Mouse (Mus musculus) embryonic facial prominence, embryonic 15.5 days (tissue): Measurements from ENCODE around the gene Sox6. TPM values are rescaled to one million over a fixed set of nuclear protein-coding genes. Genes with fewer than 3 reads are reported as not detected.

Source experiments
- ATAC-seq: fragments of 200-750 bp; cut with Nextera tagmentation; 2 replicates; pipeline ENCODE4 v1.8.0; 2017; ENCODE audit warnings: low read depth, moderate TSS enrichment; ENCODE audit not compliant: insufficient number of reproducible peaks, low FRiP score, low TSS enrichment
- H3K27ac ChIP-seq: fragments of 300-500 bp; sonication (generic); replicated peaks from 2 replicates; pipeline ENCODE4 v1.5.1; 2015; ENCODE audit warnings: mild to moderate bottlenecking, inconsistent platforms
- H3K27me3 ChIP-seq: fragments of 300-500 bp; sonication (generic); 2 replicates; pipeline ENCODE4 v1.6.1; 2015; ENCODE audit warnings: inconsistent platforms
- H3K36me3 ChIP-seq: fragments of 300-500 bp; sonication (generic); 2 replicates; pipeline ENCODE4 v1.6.1; 2015; ENCODE audit warnings: mild to moderate bottlenecking, inconsistent platforms
- H3K4me1 ChIP-seq: fragments of 300-500 bp; sonication (generic); 2 replicates; pipeline ENCODE4 v1.6.1; 2015; ENCODE audit warnings: inconsistent platforms
- H3K4me2 ChIP-seq: fragments of 300-500 bp; sonication (generic); replicated peaks from 2 replicates; pipeline ENCODE4 v1.6.1; 2015; ENCODE audit warnings: mild to moderate bottlenecking, inconsistent platforms
- H3K4me3 ChIP-seq: fragments of 300-500 bp; sonication (generic); replicated peaks from 2 replicates; pipeline ENCODE4 v1.5.1; 2015; ENCODE audit warnings: mild to moderate bottlenecking, inconsistent platforms
- H3K9ac ChIP-seq: fragments of 300-500 bp; sonication (generic); 2 replicates; pipeline ENCODE4 v1.6.1; 2015; ENCODE audit warnings: inconsistent platforms
- H3K9me3 ChIP-seq: fragments of 300-500 bp; sonication (generic); replicated peaks from 2 replicates; pipeline ENCODE4 v1.6.1; 2016; ENCODE audit warnings: inconsistent platforms
- WGBS: fragments of 180-500 bp; shearing (Covaris S2); methylation state at CpG from one replicate; pipeline ENCODE4 v1.1.7; 2015; 5-methylcytosine and 5-hydroxymethylcytosine counted together
- polyA plus RNA-seq: library from polyadenylated mRNA; unstranded; fragments of >200 nt; fragmentation: Nextera tagmentation; extraction: Ambion mirVana; gene quantifications from 2 replicates; pipeline ENCODE4 v1.2.1, GENCODE M21; 2015

Gene Sox6
- polyA plus RNA-seq, 1 experiment from 2014 or later: 60.2 TPM

DNA sequence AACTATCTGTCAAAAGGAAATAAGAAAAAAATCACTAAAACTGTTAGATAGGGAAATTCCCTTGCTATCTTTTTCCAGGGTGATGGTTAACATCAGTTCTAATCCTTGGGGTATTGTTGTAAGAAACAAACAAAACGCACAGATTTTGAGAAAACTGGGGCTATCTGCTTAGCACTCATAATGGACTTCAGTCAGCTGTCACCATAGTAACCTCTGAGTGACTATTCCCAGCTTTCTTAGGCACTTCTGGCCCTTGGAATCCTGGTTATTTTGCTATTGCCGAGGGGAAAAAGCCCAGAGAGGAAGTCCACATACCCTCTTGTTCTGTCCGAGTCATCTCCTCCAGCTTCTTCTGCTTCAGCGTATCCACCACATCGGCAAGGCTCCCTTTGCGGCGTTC lies 261.9 kb downstream of the Sox6 start:
- no peaks in the 10 kb centered on the region for H3K4me1 ChIP-seq

DNA sequence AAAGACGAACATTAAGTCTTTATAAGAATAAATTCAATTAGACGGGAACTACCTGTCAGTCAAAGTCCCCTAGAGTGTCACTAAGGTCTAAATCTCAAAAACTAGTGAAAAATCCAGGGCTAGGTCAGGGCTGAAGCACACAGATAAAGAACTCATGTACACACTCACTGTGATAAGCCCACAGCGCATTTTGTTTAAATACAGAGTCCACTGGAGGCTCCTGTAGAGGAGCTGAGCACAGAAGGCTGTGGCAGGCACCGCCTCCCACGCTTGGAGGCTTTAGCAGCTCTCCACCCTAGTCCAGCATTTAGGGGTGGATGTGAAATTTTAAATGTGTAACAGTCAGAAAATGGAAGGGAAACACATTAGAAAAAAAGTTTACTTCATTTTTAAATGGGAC lies 262.3 kb downstream of the Sox6 start:
- ATAC-seq: no peak
- WGBS: 75% methylated on average over 5 of the region's 5 CpGs
- H3K36me3 ChIP-seq: no peaks in the 10 kb centered on the region

More for the DNA sequence above, 261.9 kb downstream of the Sox6 start:
- Histone ChIP-seq H3K4me3 (no peak overlapping the region), H3K4me2 (no peak overlapping the region), H3K9me3 (no peaks in the 10 kb centered on the region), H3K27ac (no peak overlapping the region), H3K36me3 (no peaks in the 10 kb centered on the region), H3K9ac (no peak overlapping the region), H3K27me3 (no peaks in the 10 kb centered on the region)
- no peak for ATAC-seq
- WGBS: 68% methylated on average over 7 of the region's 7 CpGs

DNA sequence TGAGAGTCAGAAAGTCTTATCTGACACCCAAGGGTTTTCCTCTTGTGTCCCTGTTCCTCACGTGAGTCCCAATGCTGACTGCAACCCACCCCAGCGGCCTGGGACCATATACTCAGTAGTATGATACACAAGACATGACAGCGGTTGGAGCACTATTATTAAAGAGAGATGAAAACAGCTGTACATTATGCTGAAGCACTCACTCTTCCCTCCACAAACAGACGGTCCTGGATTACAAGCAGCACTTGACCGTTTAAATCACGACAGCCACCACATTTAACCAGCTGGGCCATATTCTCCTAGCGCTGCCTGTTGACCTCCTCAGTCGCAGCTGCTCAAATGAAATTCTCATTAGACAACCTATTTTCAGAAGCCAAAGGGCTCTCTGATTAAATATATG lies 272.3 kb downstream of the Sox6 start:
- Histone ChIP-seq H3K27ac (no peak overlapping the region), H3K36me3 (no peaks in the 10 kb centered on the region), H3K9ac (no peak overlapping the region), H3K27me3 (no peaks in the 10 kb centered on the region), H3K4me3 (no peak overlapping the region), H3K4me1 (no peaks in the 10 kb centered on the region), H3K9me3 (no peaks in the 10 kb centered on the region), H3K4me2 (no peak overlapping the region)
- WGBS: 83% methylated on average over 8 of the region's 8 CpGs
- no peak for ATAC-seq

More for the DNA sequence above, 262.3 kb downstream of the Sox6 start:
- Histone ChIP-seq H3K4me3 (no peak overlapping the region), H3K27ac (no peak overlapping the region), H3K9ac (no peak overlapping the region), H3K9me3 (no peaks in the 10 kb centered on the region), H3K4me1 (no peaks in the 10 kb centered on the region), H3K27me3 (no peaks in the 10 kb centered on the region), H3K4me2 (no peak overlapping the region)

DNA sequence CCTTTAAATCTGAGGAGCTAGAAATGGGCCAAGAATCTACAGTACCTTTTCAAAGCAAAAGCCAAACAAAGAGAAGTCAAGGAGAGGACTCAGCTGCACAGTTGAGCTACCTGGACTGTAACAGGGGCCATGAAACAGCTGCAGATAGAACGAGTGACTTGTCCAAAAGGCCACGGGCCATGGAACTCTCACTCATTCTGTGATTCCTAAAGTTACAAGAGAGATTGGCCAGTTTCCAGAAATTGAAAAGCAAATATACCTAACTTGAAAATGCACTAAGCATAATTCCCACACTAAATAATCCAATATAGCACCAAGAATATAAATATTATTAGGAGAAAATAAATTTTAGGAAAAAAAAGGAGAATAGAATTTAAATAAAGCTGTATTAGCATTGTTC lies 274.7 kb downstream of the Sox6 start:
- WGBS: 34% methylated on average over 2 of the region's 2 CpGs
- no peak overlapping the region for H3K4me2 ChIP-seq
- H3K27ac ChIP-seq: no peak overlapping the region
- no peaks in the 10 kb centered on the region for H3K4me1 ChIP-seq
- no peak overlapping the region for H3K4me3 ChIP-seq
- H3K9me3 ChIP-seq: no peaks in the 10 kb centered on the region
- no peaks in the 10 kb centered on the region for H3K36me3 ChIP-seq
- no peaks in the 10 kb centered on the region for H3K27me3 ChIP-seq
- no peak for ATAC-seq
- no peak overlapping the region for H3K9ac ChIP-seq

DNA sequence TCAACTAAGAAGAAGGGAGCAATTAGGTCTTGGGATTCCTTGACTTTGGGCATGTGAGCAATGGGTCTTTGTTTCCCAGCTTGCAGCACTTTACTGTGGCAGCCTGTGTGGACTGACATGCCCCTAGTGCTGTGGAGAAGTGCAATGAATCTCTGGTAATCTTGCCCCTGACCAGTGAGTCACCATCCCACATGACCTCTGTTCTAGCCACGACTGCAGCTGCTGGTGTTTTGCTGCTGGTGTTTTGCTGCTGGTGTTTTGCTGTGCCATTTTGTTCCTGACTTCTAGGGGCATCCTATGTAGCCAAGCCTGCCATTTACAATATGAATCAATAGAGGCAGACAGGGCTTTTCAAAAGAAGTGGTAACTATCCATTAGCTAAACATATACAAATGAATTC lies 280.4 kb downstream of the Sox6 start:
- H3K36me3 ChIP-seq: no peaks in the 10 kb centered on the region
- H3K9me3 ChIP-seq: no peaks in the 10 kb centered on the region
- no peaks in the 10 kb centered on the region for H3K27me3 ChIP-seq
- no peak overlapping the region for H3K9ac ChIP-seq
- H3K4me1 ChIP-seq: no peaks in the 10 kb centered on the region
- no peak overlapping the region for H3K4me2 ChIP-seq
- ATAC-seq: no peak
- 44% methylated on average over 1 of the region's 1 CpGs for WGBS
- no peak overlapping the region for H3K4me3 ChIP-seq
- no peak overlapping the region for H3K27ac ChIP-seq

DNA sequence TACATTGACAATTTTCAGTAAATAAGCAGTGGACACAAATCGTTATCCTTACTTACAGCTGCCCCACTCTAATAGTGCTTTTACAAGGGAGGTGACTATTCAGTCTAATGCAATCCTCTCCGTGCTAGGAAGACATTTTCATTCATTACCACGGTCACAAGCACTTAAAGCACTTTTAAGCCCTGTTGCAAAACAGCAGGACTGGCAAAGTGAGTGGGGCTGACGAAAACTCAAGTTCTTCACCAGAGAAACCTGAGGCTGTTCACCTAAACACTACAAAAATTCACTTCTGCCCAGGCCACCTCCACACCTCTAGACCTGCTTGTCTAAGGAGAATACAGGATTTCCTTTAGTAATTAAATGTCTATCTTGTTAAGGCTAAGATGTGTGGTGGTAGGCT lies 283.3 kb downstream of the Sox6 start:
- H3K27me3 ChIP-seq: no peaks in the 10 kb centered on the region
- no peaks in the 10 kb centered on the region for H3K36me3 ChIP-seq
- no peak overlapping the region for H3K4me3 ChIP-seq
- H3K27ac ChIP-seq: no peak overlapping the region
- H3K9me3 ChIP-seq: no peaks in the 10 kb centered on the region
- peaks cover 11% of the 10 kb centered on the region for H3K4me1 ChIP-seq
- no peak overlapping the region for H3K4me2 ChIP-seq
- no peak for ATAC-seq
- no peak overlapping the region for H3K9ac ChIP-seq
- 75% methylated on average over 4 of the region's 4 CpGs for WGBS

DNA sequence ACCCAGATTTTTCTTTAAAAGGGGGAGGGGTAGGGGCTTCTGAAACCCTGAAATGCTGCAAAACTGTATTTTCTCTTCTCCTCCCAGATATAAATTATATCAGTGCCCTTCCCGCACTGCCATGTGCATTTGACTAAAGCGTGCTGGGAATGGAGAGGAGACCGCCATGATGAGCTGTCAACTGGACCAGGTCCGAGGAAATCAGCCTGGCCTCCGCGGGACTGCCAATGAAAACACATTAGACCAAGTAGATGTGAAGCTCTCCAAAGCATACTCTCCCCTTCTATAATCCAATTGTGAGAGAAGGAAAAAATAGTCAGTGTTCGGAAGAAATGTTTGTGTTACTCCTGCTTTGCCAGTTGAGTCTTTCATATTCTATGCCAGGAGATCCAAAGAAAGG lies 284.4 kb downstream of the Sox6 start:
- no peak for ATAC-seq
- WGBS: 82% methylated on average over 7 of the region's 7 CpGs
- no peaks in the 10 kb centered on the region for H3K9me3 ChIP-seq

DNA sequence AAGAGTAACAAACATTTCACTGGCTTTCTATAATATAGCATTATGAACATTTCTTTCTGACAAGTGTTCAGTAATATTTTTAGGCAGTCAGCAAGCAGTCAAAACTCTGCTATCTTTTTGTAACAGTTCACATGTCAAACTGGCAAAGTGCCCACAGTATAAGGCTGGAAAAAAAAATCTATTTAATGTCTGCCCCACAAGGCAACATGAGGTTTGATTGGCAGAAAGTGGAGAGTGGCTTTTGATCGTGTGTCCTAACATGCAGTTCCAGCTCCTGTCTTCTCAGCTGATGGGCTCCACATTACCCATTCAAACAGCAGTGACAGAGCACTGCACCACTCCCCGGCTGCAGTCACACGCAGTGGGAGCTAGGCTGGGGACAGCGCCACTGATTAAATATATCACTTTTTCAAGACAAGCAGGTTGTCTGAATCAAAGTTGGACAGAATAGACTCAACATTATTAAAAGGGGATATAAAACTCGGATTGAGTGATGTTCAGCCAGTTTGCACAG lies 286.4 kb downstream of the Sox6 start:
- H3K36me3 ChIP-seq: no peaks in the 10 kb centered on the region

More for the DNA sequence above, 284.4 kb downstream of the Sox6 start:
- no peaks in the 10 kb centered on the region for H3K27me3 ChIP-seq
- no peak overlapping the region for H3K27ac ChIP-seq
- H3K4me3 ChIP-seq: no peak overlapping the region
- no peak overlapping the region for H3K4me2 ChIP-seq
- no peak overlapping the region for H3K9ac ChIP-seq
- H3K4me1 ChIP-seq: peaks cover 14% of the 10 kb centered on the region
- no peaks in the 10 kb centered on the region for H3K36me3 ChIP-seq

DNA sequence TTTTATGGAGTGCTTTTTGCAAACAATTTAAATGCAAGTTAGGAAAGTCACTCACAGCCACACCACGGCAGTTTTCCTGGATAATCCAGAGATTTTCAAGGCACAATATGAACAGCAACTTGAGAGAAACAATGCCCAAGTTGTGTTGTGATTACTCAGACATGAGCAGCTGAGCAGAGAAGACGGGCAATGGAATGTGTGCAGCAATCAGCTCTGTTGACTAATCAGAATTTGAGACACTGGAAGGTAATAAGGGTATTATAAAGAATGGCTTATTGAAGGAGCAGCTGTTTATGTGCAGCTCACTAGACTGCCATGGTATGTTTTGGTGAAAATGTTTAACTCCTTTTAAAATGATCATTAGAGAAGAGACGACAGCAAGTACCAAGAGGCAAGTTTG lies 287.5 kb downstream of the Sox6 start:
- no peak overlapping the region for H3K4me3 ChIP-seq
- H3K27ac ChIP-seq: peak overlapping the region; percentile 44; the same call in 1 of the 2 replicates
- no peak for ATAC-seq
- peaks cover 14% of the 10 kb centered on the region for H3K4me1 ChIP-seq
- H3K36me3 ChIP-seq: no peaks in the 10 kb centered on the region
- H3K4me2 ChIP-seq: no peak overlapping the region
- no peaks in the 10 kb centered on the region for H3K27me3 ChIP-seq
- H3K9me3 ChIP-seq: no peaks in the 10 kb centered on the region
- WGBS: 14% methylated on average over 3 of the region's 3 CpGs
- no peak overlapping the region for H3K9ac ChIP-seq

More for the DNA sequence above, 286.4 kb downstream of the Sox6 start:
- H3K4me2 ChIP-seq: no peak overlapping the region
- no peak overlapping the region for H3K4me3 ChIP-seq
- ATAC-seq: no peak
- peaks cover 14% of the 10 kb centered on the region for H3K4me1 ChIP-seq
- 25% methylated on average over 5 of the region's 5 CpGs for WGBS
- H3K27ac ChIP-seq: no peak overlapping the region
- H3K9me3 ChIP-seq: no peaks in the 10 kb centered on the region
- H3K27me3 ChIP-seq: no peaks in the 10 kb centered on the region
- no peak overlapping the region for H3K9ac ChIP-seq

DNA sequence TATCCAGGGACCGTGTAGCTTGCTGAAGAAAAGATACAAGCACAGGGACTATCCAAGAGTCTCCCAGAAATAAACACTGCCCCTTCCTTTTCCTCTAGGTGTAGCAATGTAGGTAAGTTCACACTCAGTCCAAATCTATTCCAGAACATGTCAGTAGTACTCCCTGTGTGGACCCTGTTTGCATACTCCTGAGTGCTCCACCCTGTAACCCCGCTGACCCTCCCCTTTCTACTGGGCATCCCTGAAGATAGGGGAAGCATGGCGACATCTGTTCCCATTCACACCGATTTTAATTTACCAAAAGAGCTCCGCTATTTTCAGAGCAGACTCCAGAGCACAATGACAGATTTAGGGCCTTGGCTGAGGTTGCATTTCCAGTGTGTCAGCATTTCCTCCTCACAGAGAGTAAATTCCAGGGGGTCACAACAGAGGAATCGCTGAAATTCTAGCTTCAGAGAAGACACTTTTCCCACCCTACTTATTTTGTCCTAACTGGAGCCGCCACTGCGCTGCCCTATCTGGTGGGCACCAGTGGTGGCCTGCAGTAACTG lies 288.2 kb downstream of the Sox6 start:
- Histone ChIP-seq H3K9ac (no peak overlapping the region), H3K4me2 (no peak overlapping the region), H3K27me3 (no peaks in the 10 kb centered on the region), H3K4me3 (no peak overlapping the region), H3K4me1 (peaks cover 14% of the 10 kb centered on the region), H3K27ac (peak overlapping the region; percentile 44), H3K9me3 (no peaks in the 10 kb centered on the region), H3K36me3 (no peaks in the 10 kb centered on the region)
- ATAC-seq: no peak
- WGBS: 27% methylated on average over 8 of the region's 8 CpGs

DNA sequence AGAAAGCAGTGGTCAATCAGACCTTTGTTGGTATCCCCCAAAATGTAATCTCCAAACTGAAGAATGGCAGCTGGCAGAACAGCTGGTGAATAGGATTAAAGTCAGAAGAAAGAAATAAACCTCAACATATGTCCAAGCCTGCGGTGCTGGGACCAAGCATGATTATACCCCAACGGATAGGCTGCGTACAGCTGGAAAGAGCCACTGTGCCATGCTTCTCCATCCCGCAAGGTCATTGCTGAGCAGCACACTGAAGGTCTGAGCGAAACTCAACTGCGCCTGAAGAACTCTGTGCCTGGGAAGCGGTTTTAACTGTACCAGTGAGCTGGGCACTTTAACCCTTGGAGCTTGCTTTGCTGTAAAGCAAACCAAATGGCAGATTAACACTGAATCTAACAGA lies 291.1 kb downstream of the Sox6 start:
- H3K4me2 ChIP-seq: no peak overlapping the region
- no peaks in the 10 kb centered on the region for H3K36me3 ChIP-seq
- H3K4me1 ChIP-seq: peaks cover 13% of the 10 kb centered on the region
- no peaks in the 10 kb centered on the region for H3K27me3 ChIP-seq
- WGBS: 63% methylated on average over 7 of the region's 7 CpGs
- H3K27ac ChIP-seq: no peak overlapping the region
- no peaks in the 10 kb centered on the region for H3K9me3 ChIP-seq
- H3K4me3 ChIP-seq: no peak overlapping the region
- H3K9ac ChIP-seq: no peak overlapping the region
- ATAC-seq: no peak

DNA sequence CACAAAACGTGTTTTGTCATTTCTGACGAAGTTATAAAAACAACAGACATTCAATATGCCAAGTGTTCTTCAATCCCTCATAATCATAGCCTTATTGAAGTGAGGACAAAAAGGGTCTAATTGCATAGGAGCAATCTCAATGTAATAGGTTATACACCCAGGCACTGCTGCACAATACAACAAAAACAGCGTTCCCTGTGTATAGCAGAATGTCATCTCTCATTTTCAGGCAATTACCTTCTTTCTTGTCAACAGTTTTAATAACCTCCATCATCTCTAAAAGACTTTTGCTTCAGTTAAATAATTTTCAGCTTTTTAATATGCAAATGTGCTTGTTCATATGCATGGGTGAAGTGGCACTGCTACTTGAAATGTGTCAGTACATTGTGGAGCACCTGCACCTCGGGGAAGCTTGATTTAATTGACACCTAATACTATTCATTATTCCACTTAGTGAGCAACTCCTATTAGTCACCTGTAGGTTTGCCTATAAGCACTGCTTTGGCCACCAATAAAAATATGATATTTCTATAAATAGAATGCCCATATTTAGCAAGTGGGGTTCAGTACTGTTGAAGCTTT lies 292.8 kb downstream of the Sox6 start:
- 69% methylated on average over 4 of the region's 4 CpGs for WGBS
- H3K36me3 ChIP-seq: no peaks in the 10 kb centered on the region

More for the DNA sequence above, 292.8 kb downstream of the Sox6 start:
- no peak for ATAC-seq
- H3K9ac ChIP-seq: no peak overlapping the region
- no peak overlapping the region for H3K27ac ChIP-seq
- no peaks in the 10 kb centered on the region for H3K9me3 ChIP-seq
- no peaks in the 10 kb centered on the region for H3K27me3 ChIP-seq
- H3K4me2 ChIP-seq: no peak overlapping the region
- no peak overlapping the region for H3K4me3 ChIP-seq
- peaks cover 7% of the 10 kb centered on the region for H3K4me1 ChIP-seq
